ENCODE assay signal across 16 mouse cellular contexts in the genomic region with DNA sequence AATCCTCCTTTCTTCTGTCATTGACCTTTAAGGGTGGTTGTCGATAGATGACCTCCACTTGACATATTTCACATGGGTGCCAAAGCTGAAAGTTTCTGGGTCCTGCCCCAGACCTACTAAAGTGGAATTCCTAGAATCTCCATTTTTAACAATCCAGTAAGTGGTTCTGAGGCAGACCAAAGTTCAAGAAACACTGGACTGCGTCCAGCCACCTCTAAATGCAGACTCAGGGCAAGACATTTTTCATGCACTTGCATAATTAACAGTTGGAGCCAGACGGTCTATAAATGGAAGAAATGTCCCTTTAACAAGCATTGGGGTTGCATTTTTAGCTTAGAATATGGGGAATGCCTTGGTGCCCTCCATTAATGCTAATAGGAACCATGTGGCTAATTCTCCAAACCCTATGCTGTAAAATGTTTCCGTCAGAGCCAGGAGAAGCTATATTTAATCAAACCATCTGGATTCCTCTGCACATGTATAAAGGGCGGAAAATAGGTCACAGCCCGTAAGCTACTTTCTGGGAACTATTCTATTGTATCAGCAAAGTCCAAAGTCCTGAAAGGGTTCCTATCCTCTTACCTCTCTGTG.
DNase-seq lines count a peak whose midpoint lies in the region; ATAC-seq and TF ChIP-seq lines count a peak whose summit lies in the region.
"Had no signal": no experiment of that assay in that cellular context is flagged by ENCODE, and none has a peak within 500 bp of the region (broad histone marks: within the 10 kb centered on the region; RNA-seq: fewer than 3 reads in every experiment).

No protein-coding gene starts in this region.

- TF ChIP-seq CTCF in liver, postnatal 0 days (IDR thresholded peaks at IDR 0.05; ENCODE audit: low read depth), result no peak

- H3K36me3 ChIP-seq in midbrain, embryonic 13.5 days, result no peaks in the 10 kb centered on the region
- no peaks in the 10 kb centered on the region for H3K36me3 ChIP-seq in liver, postnatal 0 days (replicated peaks; ENCODE audit: insufficient read depth, low read length)
- H3K36me3 ChIP-seq: forebrain, embryonic 12.5 days; lung, embryonic 15.5 days; midbrain, embryonic 15.5 days; neural tube, embryonic 12.5 days had no signal

- WGBS in midbrain, embryonic 13.5 days, result 52% methylated on average over 6 of the region's 6 CpGs
- WGBS in liver, postnatal 0 days (ENCODE audit: insufficient replicate concordance), result 66% methylated on average over 6 of the region's 6 CpGs

- H3K9me3 ChIP-seq in midbrain, embryonic 13.5 days, result no peaks in the 10 kb centered on the region
- no peaks in the 10 kb centered on the region for H3K9me3 ChIP-seq in liver, postnatal 0 days (ENCODE audit: low read length)
- H3K9me3 ChIP-seq: forebrain, embryonic 12.5 days; lung, embryonic 15.5 days; midbrain, embryonic 15.5 days; neural tube, embryonic 12.5 days had no signal

- no peak for TF ChIP-seq EP300 in liver, postnatal 0 days (IDR thresholded peaks at IDR 0.05; ENCODE audit: low read depth)

- DNase-seq in embryo, embryonic 10 days (ENCODE audit: low spot score), result peak; percentile 24
- no peak for DNase-seq in embryo, embryonic 9.5 days (ENCODE audit: extremely low spot score)
- peak; percentile 36 for DNase-seq in adipocyte (ENCODE audit: low spot score)
- peak; percentile 81 for DNase-seq in hindlimb bud, embryonic 11.5 days (ENCODE audit: extremely low spot score, low read depth, low spot score)
- peak; percentile 6 to 21 for DNase-seq in kidney, postnatal 4 days
- DNase-seq in liver, postnatal 0 days, result no peak
- no peak for DNase-seq in yolk sac, embryonic 10.5 days (ENCODE audit: low spot score)
- DNase-seq: cerebellum, postnatal 36 days; heart, postnatal 14 days had no signal

- H3K4me3 ChIP-seq in midbrain, embryonic 13.5 days (replicated peaks), result no peak overlapping the region
- no peak overlapping the region for H3K4me3 ChIP-seq in liver, postnatal 0 days (ENCODE audit: low read depth, low read length)
- H3K4me3 ChIP-seq: forebrain, embryonic 12.5 days; left cerebral cortex, adult 2 months; lung, embryonic 15.5 days; midbrain, embryonic 15.5 days; neural tube, embryonic 12.5 days had no signal

- no peak overlapping the region for H3K4me2 ChIP-seq in midbrain, embryonic 13.5 days (replicated peaks)
- H3K4me2 ChIP-seq in liver, postnatal 0 days (ENCODE audit: low read depth, low read length), result no peak overlapping the region
- H3K4me2 ChIP-seq: forebrain, embryonic 12.5 days; lung, embryonic 15.5 days; midbrain, embryonic 15.5 days; neural tube, embryonic 12.5 days had no signal

- H3K9ac ChIP-seq in midbrain, embryonic 13.5 days (replicated peaks), result no peak overlapping the region
- no peak overlapping the region for H3K9ac ChIP-seq in liver, postnatal 0 days (replicated peaks)
- H3K9ac ChIP-seq: forebrain, embryonic 12.5 days; lung, embryonic 15.5 days; midbrain, embryonic 15.5 days; neural tube, embryonic 12.5 days had no signal

- ATAC-seq in midbrain, embryonic 13.5 days, result no peak
- no peak for ATAC-seq in liver, postnatal 0 days
- ATAC-seq: intestine, embryonic 16.5 days; midbrain, embryonic 15.5 days had no signal

- no peak overlapping the region for H3K27ac ChIP-seq in midbrain, embryonic 13.5 days
- no peak overlapping the region for H3K27ac ChIP-seq in liver, postnatal 0 days (ENCODE audit: low read depth)
- H3K27ac ChIP-seq: forebrain, embryonic 12.5 days; left cerebral cortex, adult 2 months; lung, embryonic 15.5 days; midbrain, embryonic 15.5 days; neural tube, embryonic 12.5 days had no signal

- no peaks in the 10 kb centered on the region for H3K4me1 ChIP-seq in midbrain, embryonic 13.5 days (replicated peaks)
- no peaks in the 10 kb centered on the region for H3K4me1 ChIP-seq in liver, postnatal 0 days (ENCODE audit: insufficient read depth)
- H3K4me1 ChIP-seq: forebrain, embryonic 12.5 days; midbrain, embryonic 15.5 days; neural tube, embryonic 12.5 days had no signal

- peaks cover 46% of the 10 kb centered on the region for H3K27me3 ChIP-seq in midbrain, embryonic 13.5 days
- no peaks in the 10 kb centered on the region for H3K27me3 ChIP-seq in liver, postnatal 0 days (ENCODE audit: insufficient read depth, low read length)
- H3K27me3 ChIP-seq: lung, embryonic 15.5 days; midbrain, embryonic 15.5 days; neural tube, embryonic 12.5 days had no signal

Comparison
In these comparisons a context has a peak if more than half of its experiments do, and no peak if none do; other contexts are left out.
1. DNase-seq: peak in embryo, embryonic 10 days (single experiment), adipocyte (single experiment), hindlimb bud, embryonic 11.5 days (single experiment) and kidney, postnatal 4 days (2 of 2); none in embryo, embryonic 9.5 days (single experiment), liver, postnatal 0 days (single experiment) and yolk sac, embryonic 10.5 days (single experiment).